Comparison of ENCODE assay signal across 9 mouse cellular contexts in genomic region chr7:6194129-6194528, GRCm38 (mm10). TPM values are rescaled to one million over a fixed set of nuclear protein-coding genes. Genes with fewer than 3 reads are reported as not detected.
DNase-seq lines count a peak whose midpoint lies in the region; ATAC-seq and TF ChIP-seq lines count a peak whose summit lies in the region.
"Had no signal": no experiment of that assay in that cellular context is flagged by ENCODE, and none has a peak within 500 bp of the region (broad histone marks: within the 10 kb centered on the region; RNA-seq: fewer than 3 reads in every experiment).

No protein-coding gene starts in this region.

- H3K9ac ChIP-seq in neural tube, embryonic 15.5 days (replicated peaks) = no peak overlapping the region

- 20% methylated on average over 5 of the region's 5 CpGs for WGBS in lung, adult 2 months
- WGBS in neural tube, embryonic 15.5 days = 18% methylated on average over 5 of the region's 5 CpGs

- no peak overlapping the region for H3K27ac ChIP-seq in neural tube, embryonic 15.5 days (replicated peaks)

- no peak overlapping the region for H3K4me2 ChIP-seq in neural tube, embryonic 15.5 days

- peak; percentile 81 for ATAC-seq in granulocyte monocyte progenitor cell, adult 5-6 weeks (replicated peaks; ENCODE audit: poor library complexity, severe bottlenecking)
- ATAC-seq in neural tube, embryonic 15.5 days (ENCODE audit: low FRiP score) = peak; percentile 69

- H3K4me3 ChIP-seq in lung, adult 2 months (replicated peaks; ENCODE audit: extremely low read depth, low read depth, low read length) = no peak overlapping the region
- H3K4me3 ChIP-seq in neural tube, embryonic 15.5 days (replicated peaks) = no peak overlapping the region

- TF ChIP-seq CTCF in lung, adult 2 months (IDR thresholded peaks at IDR 0.05; ENCODE audit: insufficient read depth, low read length) = peak; percentile 88

- peaks cover 17% of the 10 kb centered on the region for H3K36me3 ChIP-seq in neural tube, embryonic 15.5 days

- DNase-seq in CD4-positive helper T cell, adult 2 months (ENCODE audit: low read depth, low spot score) = peak; percentile 47
- peak; percentile 79 for DNase-seq in NIH3T3 (ENCODE audit: low read depth)
- DNase-seq in cerebellum, postnatal 36 days = peak; percentile 73
- DNase-seq in kidney, adult 9 months = peak; percentile 67
- DNase-seq in lung, adult 2 months = peak; percentile 43
- DNase-seq in thymus, postnatal 14 days = peak; percentile 69

- no peaks in the 10 kb centered on the region for H3K4me1 ChIP-seq in lung, adult 2 months (ENCODE audit: control insufficient read depth, insufficient read depth, low read length)
- H3K4me1 ChIP-seq in neural tube, embryonic 15.5 days = no peaks in the 10 kb centered on the region

- TF ChIP-seq POLR2A in lung, adult 2 months (IDR thresholded peaks at IDR 0.05; ENCODE audit: borderline replicate concordance, extremely low read depth, low read depth, low read length) = no peak

- H3K9me3 ChIP-seq in neural tube, embryonic 15.5 days (replicated peaks) = no peaks in the 10 kb centered on the region

- H3K27me3 ChIP-seq in neural tube, embryonic 15.5 days (replicated peaks) = no peaks in the 10 kb centered on the region

RNA-seq across cellular contexts. Expression of gene Galp, which starts 2.8 kb away (rescaled TPM):
- total RNA-seq in granulocyte monocyte progenitor cell, adult 5-6 weeks (2014; fragmentation: Nextera tagmentation) = not detected in 2 replicates
- total RNA-seq in granulocyte monocyte progenitor cell, adult 5-6 weeks (2017) = not detected in 2 replicates
- polyA plus RNA-seq in lung, adult 2 months (2012; rRNA removed) = not detected in 2 replicates
- not detected in 2 replicates for polyA plus RNA-seq in neural tube, embryonic 15.5 days (2015; fragmentation: Nextera tagmentation; extraction: Ambion mirVana)
- polyA plus RNA-seq: heart, embryonic 14.5 days had no signal

RNA-seq across cellular contexts. Expression of gene Zfp444, which starts 22.1 kb away (rescaled TPM):
- 11.6 and 14.7 TPM in 2 replicates for total RNA-seq in granulocyte monocyte progenitor cell, adult 5-6 weeks (2014; fragmentation: Nextera tagmentation)
- total RNA-seq in granulocyte monocyte progenitor cell, adult 5-6 weeks (2017) = 20.1 and 23.3 TPM in 2 replicates
- 35.2 and 36.7 TPM in 2 replicates for polyA plus RNA-seq in lung, adult 2 months (2012; rRNA removed)
- polyA plus RNA-seq in neural tube, embryonic 15.5 days (2015; fragmentation: Nextera tagmentation; extraction: Ambion mirVana) = 80.3 and 86.4 TPM in 2 replicates

RNA-seq across cellular contexts. Expression of gene Zscan5b, which starts 27.9 kb away (rescaled TPM):
- not detected in 2 replicates for total RNA-seq in granulocyte monocyte progenitor cell, adult 5-6 weeks (2014; fragmentation: Nextera tagmentation)
- not detected in 2 replicates for total RNA-seq in granulocyte monocyte progenitor cell, adult 5-6 weeks (2017)
- polyA plus RNA-seq in lung, adult 2 months (2012; rRNA removed) = not detected in 2 replicates
- polyA plus RNA-seq in neural tube, embryonic 15.5 days (2015; fragmentation: Nextera tagmentation; extraction: Ambion mirVana) = not detected in 2 replicates
- polyA plus RNA-seq: heart, embryonic 14.5 days had no signal

RNA-seq across cellular contexts. Expression of gene Zfp787, which starts 38.3 kb away (rescaled TPM):
- 22.6 and 23.7 TPM in 2 replicates for total RNA-seq in granulocyte monocyte progenitor cell, adult 5-6 weeks (2014; fragmentation: Nextera tagmentation)
- 20.2 and 32.4 TPM in 2 replicates for total RNA-seq in granulocyte monocyte progenitor cell, adult 5-6 weeks (2017)
- polyA plus RNA-seq in lung, adult 2 months (2012; rRNA removed) = 38.4 and 44.0 TPM in 2 replicates
- 26.0 and 28.6 TPM in 2 replicates for polyA plus RNA-seq in neural tube, embryonic 15.5 days (2015; fragmentation: Nextera tagmentation; extraction: Ambion mirVana)

RNA-seq across cellular contexts. Expression of gene Epp13, which starts 58.4 kb away (rescaled TPM):
- total RNA-seq in granulocyte monocyte progenitor cell, adult 5-6 weeks (2014; fragmentation: Nextera tagmentation) = not detected in 2 replicates
- not detected in 2 replicates for total RNA-seq in granulocyte monocyte progenitor cell, adult 5-6 weeks (2017)
- not detected in 2 replicates for polyA plus RNA-seq in lung, adult 2 months (2012; rRNA removed)
- 0.37 TPM in 1 of 2 replicates, not detected in the other for polyA plus RNA-seq in neural tube, embryonic 15.5 days (2015; fragmentation: Nextera tagmentation; extraction: Ambion mirVana)
- polyA plus RNA-seq: heart, embryonic 14.5 days had no signal
